Mouse (Mus musculus): ENCODE data around the gene Gm5475.

- TF ChIP-seq POLR2A (IDR thresholded peaks at IDR 0.05; ENCODE audit: low read depth, low read length) = no peak
- TF ChIP-seq USF2 (conservative IDR thresholded peaks at IDR 0.05; ENCODE audit: low read depth, low read length) = no peak
- TF ChIP-seq ZNF384 (IDR thresholded peaks at IDR 0.05; ENCODE audit: low read depth, low read length) = no peak
- TF ChIP-seq POLR2AphosphoS2 (IDR thresholded peaks at IDR 0.05; ENCODE audit: low read depth, low read length) = no peak
- no peak for TF ChIP-seq CTCF (conservative IDR thresholded peaks at IDR 0.05 in 1 of 2, IDR thresholded peaks at IDR 0.05 in 1 of 2; ENCODE audit: low read depth in 2 of 2, low read length in 2 of 2)
- TF ChIP-seq MYC (IDR thresholded peaks at IDR 0.05; ENCODE audit: low read depth, low read length) = no peak
- TF ChIP-seq JUN (IDR thresholded peaks at IDR 0.05; ENCODE audit: insufficient read depth, low read depth, low read length) = no peak
- TF ChIP-seq NELFE (IDR thresholded peaks at IDR 0.05; ENCODE audit: low read depth, low read length) = no peak
- no peak for TF ChIP-seq HCFC1 (IDR thresholded peaks at IDR 0.05; ENCODE audit: low read depth, low read length)
- TF ChIP-seq PAX5 (IDR thresholded peaks at IDR 0.05; ENCODE audit: low read length) = no peak
Observed at GRCm38 (mm10) chr15:100414942-100415341, 7.0 kb upstream of the Gm5475 start.
